Mouse (Mus musculus) heart, postnatal 0 days (tissue): Measurements from ENCODE around the gene Syn3.

Experiments
- CTCF ChIP-seq: IDR thresholded peaks from 2 replicates; pipeline ENCODE4 v1.5.1; 2016; ENCODE audit warnings: antibody characterized with exemption, control low read depth, low read depth
- EP300 ChIP-seq: IDR thresholded peaks from 2 replicates; pipeline ENCODE4 v1.6.1; 2016; ENCODE audit warnings: antibody characterized with exemption, low read depth

DNA sequence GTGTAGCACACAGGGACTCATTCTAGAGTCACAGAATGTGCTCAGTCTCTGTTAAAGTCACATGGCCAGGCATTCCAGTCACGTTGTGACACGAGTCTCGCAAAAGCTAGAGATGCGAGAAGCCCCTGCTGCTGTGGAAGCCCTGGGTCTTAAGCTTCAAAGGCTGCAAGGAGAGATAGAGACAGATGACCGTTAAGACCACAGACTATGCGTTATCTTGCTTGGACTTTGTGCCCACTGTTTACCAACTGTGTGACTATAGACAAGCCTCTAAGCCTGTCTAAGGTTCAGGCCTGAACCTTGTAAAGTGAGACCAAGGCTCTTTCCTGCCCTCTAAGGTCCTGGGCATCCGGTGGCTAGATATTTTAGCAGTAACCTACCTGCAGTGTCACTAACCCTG lies 156.0 kb downstream of the Syn3 start:
- TF ChIP-seq CTCF, result no peak
- no peak for TF ChIP-seq EP300
